In genomic region chr4:55351037-55351436, GRCm38 (mm10) we compare ENCODE assay signal across 8 mouse cellular contexts. TPM values are rescaled to one million over a fixed set of nuclear protein-coding genes. Genes with fewer than 3 reads are reported as not detected.
DNase-seq lines count a peak whose midpoint lies in the region; ATAC-seq and TF ChIP-seq lines count a peak whose summit lies in the region.

No protein-coding gene starts in this region.

- TF ChIP-seq POLR2A in bone marrow macrophage, adult 2 months (IDR thresholded peaks at IDR 0.05; ENCODE audit: borderline replicate concordance, low read depth, low read length), result no peak

- H3K4me1 ChIP-seq in kidney, embryonic 14.5 days (ENCODE audit: control insufficient read depth, insufficient read depth, low read length), result peaks cover 16% of the 10 kb centered on the region
- peaks cover 24% of the 10 kb centered on the region for H3K4me1 ChIP-seq in bone marrow macrophage, adult 2 months (ENCODE audit: control insufficient read depth, insufficient read depth, low read length)
- H3K4me1 ChIP-seq in hindbrain, embryonic 12.5 days, result peaks cover 20% of the 10 kb centered on the region
- H3K4me1 ChIP-seq in midbrain, embryonic 12.5 days, result peaks cover 25% of the 10 kb centered on the region

- H3K9me3 ChIP-seq in kidney, embryonic 14.5 days (ENCODE audit: control insufficient read depth, low read length), result no peaks in the 10 kb centered on the region
- H3K9me3 ChIP-seq in hindbrain, embryonic 12.5 days (replicated peaks), result no peaks in the 10 kb centered on the region
- no peaks in the 10 kb centered on the region for H3K9me3 ChIP-seq in midbrain, embryonic 12.5 days

- no peaks in the 10 kb centered on the region for H3K27me3 ChIP-seq in kidney, embryonic 14.5 days (ENCODE audit: control insufficient read depth, insufficient read depth, low read length)
- no peaks in the 10 kb centered on the region for H3K27me3 ChIP-seq in hindbrain, embryonic 12.5 days
- H3K27me3 ChIP-seq in midbrain, embryonic 12.5 days, result 0 out of 2 replicates have a peak, but pooled peaks cover 4% of the 10 kb centered on the region

- H3K9ac ChIP-seq in kidney, embryonic 14.5 days (ENCODE audit: low read depth, low read length), result peak overlapping the region; percentile 93
- H3K9ac ChIP-seq in hindbrain, embryonic 12.5 days, result peak overlapping the region; percentile 93
- H3K9ac ChIP-seq in midbrain, embryonic 12.5 days (replicated peaks), result peak overlapping the region; percentile 96

- no peak for TF ChIP-seq CTCF in bone marrow macrophage, adult 2 months (IDR thresholded peaks at IDR 0.05; ENCODE audit: low read depth, low read length)

- 14% methylated on average over 12 of the region's 12 CpGs for WGBS in kidney, embryonic 14.5 days
- 17% methylated on average over 12 of the region's 12 CpGs for WGBS in hindbrain, embryonic 12.5 days
- 21% methylated on average over 12 of the region's 12 CpGs for WGBS in midbrain, embryonic 12.5 days

- H3K27ac ChIP-seq in kidney, embryonic 14.5 days (ENCODE audit: low read depth, low read length), result no peak overlapping the region
- H3K27ac ChIP-seq in bone marrow macrophage, adult 2 months (ENCODE audit: insufficient read depth, low read depth, low read length), result peak overlapping the region; percentile 79
- H3K27ac ChIP-seq in hindbrain, embryonic 12.5 days, result 0 out of 2 replicates have a peak overlapping the region, but pooled peaks have one; percentile 93
- H3K27ac ChIP-seq in midbrain, embryonic 12.5 days (replicated peaks), result peak overlapping the region; percentile 96; the same call in 1 of the 2 replicates

- H3K4me2 ChIP-seq in kidney, embryonic 14.5 days (replicated peaks; ENCODE audit: low read depth, low read length), result peak overlapping the region; percentile 63
- H3K4me2 ChIP-seq in hindbrain, embryonic 12.5 days (replicated peaks), result peak overlapping the region; percentile 73
- H3K4me2 ChIP-seq in midbrain, embryonic 12.5 days (replicated peaks), result peak overlapping the region; percentile 66

- ATAC-seq in kidney, embryonic 14.5 days (ENCODE audit: low FRiP score, low TSS enrichment), result no peak
- ATAC-seq in hindbrain, embryonic 12.5 days (ENCODE audit: low FRiP score), result no peak
- no peak for ATAC-seq in midbrain, embryonic 12.5 days (ENCODE audit: low FRiP score, low read depth)

- no peak for DNase-seq in kidney, postnatal 25 days
- DNase-seq in right cerebral cortex, postnatal 36 days (ENCODE audit: low spot score in 2 of 2), result no peak
- DNase-seq in layer of hippocampus, adult 18-20 months (ENCODE audit: low spot score in 2 of 2), result no peak
- DNase-seq in layer of hippocampus, postnatal 36 days, result no peak

- H3K4me3 ChIP-seq in kidney, embryonic 14.5 days (ENCODE audit: low read length), result peak overlapping the region; percentile 78
- H3K4me3 ChIP-seq in bone marrow macrophage, adult 2 months (ENCODE audit: insufficient read depth, low read length), result peak overlapping the region; percentile 95
- H3K4me3 ChIP-seq in hindbrain, embryonic 12.5 days, result peak overlapping the region; percentile 93
- H3K4me3 ChIP-seq in midbrain, embryonic 12.5 days, result peak overlapping the region; percentile 95

- H3K36me3 ChIP-seq in kidney, embryonic 14.5 days (ENCODE audit: control insufficient read depth, insufficient read depth, low read length), result no peaks in the 10 kb centered on the region
- H3K36me3 ChIP-seq in hindbrain, embryonic 12.5 days, result no peaks in the 10 kb centered on the region
- 0 out of 2 replicates have a peak, but pooled peaks cover 2% of the 10 kb centered on the region for H3K36me3 ChIP-seq in midbrain, embryonic 12.5 days

RNA-seq across cellular contexts. Expression of gene Rad23b, which starts 1.2 kb away (rescaled TPM):
- polyA plus RNA-seq in kidney, embryonic 14.5 days (2014; fragmentation: Nextera tagmentation; extraction: Ambion mirVana), result 65.1 and 90.4 TPM in 2 replicates
- 68.9 and 83.9 TPM in 2 replicates for polyA plus RNA-seq in bone marrow macrophage, adult 2 months (2012; ENCODE audit: insufficient read depth, insufficient read length, missing spikeins)
- 101 and 114 TPM in 2 replicates for polyA plus RNA-seq in hindbrain, embryonic 12.5 days (2016; fragmentation: Nextera tagmentation; extraction: Ambion mirVana)
- 109 and 113 TPM in 2 replicates for polyA plus RNA-seq in midbrain, embryonic 12.5 days (2016; fragmentation: Nextera tagmentation; extraction: Ambion mirVana)
- 100 to 1,000 TPM; 191 to 196 TPM for total RNA-seq in layer of hippocampus, adult 18-20 months (2021)
- 100 to 1,000 TPM; 177 to 178 TPM for total RNA-seq in layer of hippocampus, postnatal 36 days (2021)
